Mouse (Mus musculus): ENCODE measurements at regions not wholly inside any gene's neighbourhood (a gene's known extent, or its start where the extent isn't known, plus 50 kb on each side); places are given as distances from the start of the nearest gene placed in this dataset.

DNA sequence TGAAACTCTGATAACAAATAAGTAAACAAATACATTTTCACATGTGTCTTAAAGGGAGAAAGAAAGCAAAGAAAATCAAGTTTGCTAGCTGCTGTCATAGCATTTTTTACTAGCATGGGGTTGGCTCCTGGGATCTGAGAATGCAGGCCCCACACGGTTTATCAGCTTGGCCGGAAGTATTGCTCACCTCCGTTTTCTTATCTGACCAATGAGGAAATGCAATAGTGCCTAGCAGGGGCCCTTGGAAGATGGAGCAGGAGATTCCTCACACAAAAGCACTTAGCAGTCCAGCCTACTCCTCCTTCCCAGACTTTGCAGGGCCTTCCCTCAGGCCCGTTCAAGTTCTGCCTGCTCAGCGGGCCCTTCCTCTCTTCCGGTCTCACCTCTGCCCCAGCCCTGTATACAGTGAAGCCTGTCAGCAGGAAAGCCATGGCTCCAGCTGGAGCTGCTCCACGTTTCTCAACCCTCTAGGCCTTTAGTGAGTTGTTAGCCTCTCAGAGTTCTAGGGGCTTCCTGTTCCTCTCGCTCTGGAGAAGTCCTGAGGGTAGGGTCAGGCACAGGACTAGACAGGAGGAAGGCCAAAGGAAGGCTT lies 270.5 kb downstream of the Uaca start:
- no peak overlapping the region for H3K4me3 ChIP-seq (replicated peaks; ENCODE audit: insufficient read depth, low read depth, low read length)
- WGBS = 91% methylated on average over 8 of the region's 8 CpGs
- no peaks in the 10 kb centered on the region for H3K27me3 ChIP-seq (ENCODE audit: control insufficient read depth, insufficient read depth, low read length)
- no peak overlapping the region for H3K27ac ChIP-seq (ENCODE audit: insufficient read depth, low read length)
- TF ChIP-seq POLR2A (IDR thresholded peaks at IDR 0.05; ENCODE audit: borderline replicate concordance, insufficient read depth, low read length) (no peak), CTCF (IDR thresholded peaks at IDR 0.05; ENCODE audit: borderline replicate concordance, insufficient read depth, low read depth, low read length) (no peak)
- H3K4me1 ChIP-seq (ENCODE audit: control insufficient read depth, insufficient read depth, low read length) = peaks cover 12% of the 10 kb centered on the region
- no peak for DNase-seq

DNA sequence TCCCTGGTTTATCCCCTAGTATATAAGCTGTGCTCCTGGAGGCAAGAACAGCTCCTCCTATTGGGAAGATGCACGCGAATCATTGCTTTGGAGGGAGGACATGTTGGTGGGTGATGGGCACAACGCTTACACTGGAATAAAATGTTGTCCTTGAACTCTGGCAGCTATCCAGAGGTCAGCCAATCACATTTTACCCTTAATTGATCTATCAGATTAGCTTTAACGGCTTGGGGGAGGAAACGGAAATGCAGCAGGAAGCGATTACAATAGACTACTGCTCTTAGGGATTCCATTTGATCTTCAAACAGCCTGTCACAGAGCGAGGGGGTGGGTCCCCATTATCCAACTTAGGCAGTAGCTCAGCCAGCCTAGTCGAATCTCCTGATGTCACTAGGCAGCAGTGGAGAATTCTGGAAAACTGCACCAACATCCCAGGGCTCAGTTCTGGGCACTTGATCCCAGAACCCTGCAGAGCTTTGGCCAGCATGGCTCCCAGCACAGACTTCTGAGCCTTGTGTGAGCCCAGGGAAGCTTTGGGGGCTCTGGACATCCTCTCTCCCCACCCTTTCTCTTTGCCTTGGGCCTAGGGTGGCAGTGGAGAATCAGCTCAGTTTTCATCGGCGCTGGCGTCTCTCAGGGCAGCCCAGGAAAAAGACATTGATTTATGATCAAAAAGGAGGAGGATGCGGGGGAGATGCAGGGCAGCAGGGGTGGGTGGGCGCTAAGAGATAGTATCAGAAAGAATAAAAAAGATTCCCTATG lies 275.4 kb downstream of the Uaca start:
- no peak for DNase-seq
- H3K27ac ChIP-seq (ENCODE audit: insufficient read depth, low read length) = no peak overlapping the region
- 85% methylated on average over 13 of the region's 13 CpGs for WGBS
- TF ChIP-seq POLR2A (IDR thresholded peaks at IDR 0.05; ENCODE audit: borderline replicate concordance, insufficient read depth, low read length) = no peak
- TF ChIP-seq CTCF (IDR thresholded peaks at IDR 0.05; ENCODE audit: borderline replicate concordance, insufficient read depth, low read depth, low read length) = no peak
- H3K4me3 ChIP-seq (replicated peaks; ENCODE audit: insufficient read depth, low read depth, low read length) = no peak overlapping the region
- no peaks in the 10 kb centered on the region for H3K27me3 ChIP-seq (ENCODE audit: control insufficient read depth, insufficient read depth, low read length)
- peaks cover 30% of the 10 kb centered on the region for H3K4me1 ChIP-seq (ENCODE audit: control insufficient read depth, insufficient read depth, low read length)

DNA sequence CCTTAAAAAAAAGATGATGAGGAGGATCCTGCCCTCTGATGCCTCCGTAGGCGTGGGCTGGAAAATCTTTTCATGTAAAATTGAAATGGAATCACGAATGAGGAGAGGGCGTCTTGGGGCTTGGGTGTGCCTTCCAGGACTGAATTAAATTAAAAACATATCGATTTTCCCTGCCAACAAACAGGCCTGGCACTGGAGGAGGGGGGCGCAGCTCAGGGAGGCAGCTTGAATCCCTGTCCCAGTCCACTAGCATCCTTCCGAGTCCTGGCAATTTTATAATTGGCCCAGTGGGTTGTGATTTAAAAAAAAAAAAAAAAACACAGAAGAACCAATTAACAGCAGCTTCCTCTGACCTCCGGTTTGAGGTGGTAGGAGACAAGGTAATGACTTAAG lies 276.0 kb downstream of the Uaca start:
- Histone ChIP-seq H3K4me1 (ENCODE audit: control insufficient read depth, insufficient read depth, low read length) (peaks cover 30% of the 10 kb centered on the region), H3K27ac (ENCODE audit: insufficient read depth, low read length) (no peak overlapping the region), H3K27me3 (ENCODE audit: control insufficient read depth, insufficient read depth, low read length) (no peaks in the 10 kb centered on the region), H3K4me3 (replicated peaks; ENCODE audit: insufficient read depth, low read depth, low read length) (no peak overlapping the region)
- TF ChIP-seq CTCF (IDR thresholded peaks at IDR 0.05; ENCODE audit: borderline replicate concordance, insufficient read depth, low read depth, low read length) = no peak
- no peak for TF ChIP-seq POLR2A (IDR thresholded peaks at IDR 0.05; ENCODE audit: borderline replicate concordance, insufficient read depth, low read length)
- 89% methylated on average over 8 of the region's 8 CpGs for WGBS
- DNase-seq = no peak

DNA sequence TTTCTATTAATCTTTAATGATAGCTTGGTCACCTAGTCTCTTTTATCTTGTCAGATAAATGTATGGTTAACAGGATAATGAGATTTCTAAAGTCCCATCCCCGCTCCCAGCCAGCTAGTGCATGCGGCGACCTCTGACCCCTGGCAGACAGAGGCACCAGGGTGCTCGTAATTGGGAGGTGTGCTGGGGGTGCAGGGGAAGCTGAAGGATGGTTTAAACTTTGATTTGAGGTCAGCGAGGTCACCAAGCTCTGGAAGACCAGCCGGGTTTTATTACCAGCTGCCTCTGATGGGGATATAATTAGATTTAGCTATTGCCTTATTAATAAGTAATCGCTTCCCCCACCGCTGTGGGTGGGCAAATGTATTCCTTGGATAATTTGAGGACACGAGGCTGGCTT lies 276.5 kb downstream of the Uaca start:
- H3K4me3 ChIP-seq (replicated peaks; ENCODE audit: insufficient read depth, low read depth, low read length) = no peak overlapping the region
- no peaks in the 10 kb centered on the region for H3K27me3 ChIP-seq (ENCODE audit: control insufficient read depth, insufficient read depth, low read length)
- 87% methylated on average over 9 of the region's 9 CpGs for WGBS
- H3K27ac ChIP-seq (ENCODE audit: insufficient read depth, low read length) = no peak overlapping the region
- DNase-seq = no peak
- TF ChIP-seq CTCF (IDR thresholded peaks at IDR 0.05; ENCODE audit: borderline replicate concordance, insufficient read depth, low read depth, low read length) (no peak), POLR2A (IDR thresholded peaks at IDR 0.05; ENCODE audit: borderline replicate concordance, insufficient read depth, low read length) (no peak)
- peaks cover 30% of the 10 kb centered on the region for H3K4me1 ChIP-seq (ENCODE audit: control insufficient read depth, insufficient read depth, low read length)

DNA sequence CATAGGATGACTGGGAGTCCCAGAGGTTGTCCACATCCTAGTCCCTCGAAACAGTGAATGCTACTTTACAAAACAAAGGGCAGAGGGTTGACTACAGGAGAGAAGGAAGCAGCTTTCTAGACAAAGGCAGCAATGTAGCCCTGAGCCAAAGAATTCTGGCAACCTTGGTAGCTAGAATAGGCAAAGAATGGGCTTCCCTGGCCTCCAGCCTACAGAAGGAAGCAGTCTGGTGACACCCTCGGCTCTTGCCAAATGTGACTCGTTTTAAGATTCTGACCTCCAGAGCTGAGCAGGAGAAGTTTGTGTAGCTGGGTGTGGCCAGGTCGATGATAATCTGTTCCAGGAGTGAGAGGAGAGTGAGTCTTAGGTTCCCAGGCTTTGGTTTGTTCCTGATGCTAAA lies 279.1 kb downstream of the Uaca start:
- DNase-seq = peak; percentile 34 to 52
- Histone ChIP-seq H3K27ac (ENCODE audit: insufficient read depth, low read length) (no peak overlapping the region), H3K27me3 (ENCODE audit: control insufficient read depth, insufficient read depth, low read length) (no peaks in the 10 kb centered on the region), H3K4me1 (ENCODE audit: control insufficient read depth, insufficient read depth, low read length) (peaks cover 30% of the 10 kb centered on the region), H3K4me3 (replicated peaks; ENCODE audit: insufficient read depth, low read depth, low read length) (no peak overlapping the region)
- TF ChIP-seq CTCF (IDR thresholded peaks at IDR 0.05; ENCODE audit: borderline replicate concordance, insufficient read depth, low read depth, low read length) (no peak), POLR2A (IDR thresholded peaks at IDR 0.05; ENCODE audit: borderline replicate concordance, insufficient read depth, low read length) (no peak)
- WGBS = 10% methylated on average over 4 of the region's 4 CpGs

DNA sequence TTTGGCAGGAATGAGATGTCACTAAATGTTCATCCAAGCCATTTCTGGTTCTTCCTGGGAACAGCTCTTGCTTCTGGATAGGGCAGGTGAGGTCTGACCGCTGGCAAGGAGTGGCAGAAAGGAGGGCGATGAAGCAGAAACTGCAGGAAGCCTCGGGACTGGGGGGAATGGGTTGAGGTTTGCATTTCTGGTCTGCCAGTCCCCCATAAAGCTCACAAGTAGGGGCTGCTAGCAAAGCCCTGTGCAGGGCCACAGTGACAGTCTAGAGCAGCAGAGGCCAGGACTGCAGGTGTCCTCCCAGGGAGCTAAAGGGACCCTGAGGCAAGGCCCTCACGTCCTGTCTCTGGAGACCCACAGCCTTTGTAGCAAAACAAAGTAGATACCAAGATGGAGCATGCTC lies 280.7 kb downstream of the Uaca start:
- 84% methylated on average over 4 of the region's 4 CpGs for WGBS
- Histone ChIP-seq H3K4me1 (ENCODE audit: control insufficient read depth, insufficient read depth, low read length) (peaks cover 17% of the 10 kb centered on the region), H3K4me3 (replicated peaks; ENCODE audit: insufficient read depth, low read depth, low read length) (no peak overlapping the region), H3K27me3 (ENCODE audit: control insufficient read depth, insufficient read depth, low read length) (no peaks in the 10 kb centered on the region), H3K27ac (ENCODE audit: insufficient read depth, low read length) (no peak overlapping the region)
- TF ChIP-seq CTCF (IDR thresholded peaks at IDR 0.05; ENCODE audit: borderline replicate concordance, insufficient read depth, low read depth, low read length) = no peak
- no peak for TF ChIP-seq POLR2A (IDR thresholded peaks at IDR 0.05; ENCODE audit: borderline replicate concordance, insufficient read depth, low read length)
- no peak for DNase-seq

DNA sequence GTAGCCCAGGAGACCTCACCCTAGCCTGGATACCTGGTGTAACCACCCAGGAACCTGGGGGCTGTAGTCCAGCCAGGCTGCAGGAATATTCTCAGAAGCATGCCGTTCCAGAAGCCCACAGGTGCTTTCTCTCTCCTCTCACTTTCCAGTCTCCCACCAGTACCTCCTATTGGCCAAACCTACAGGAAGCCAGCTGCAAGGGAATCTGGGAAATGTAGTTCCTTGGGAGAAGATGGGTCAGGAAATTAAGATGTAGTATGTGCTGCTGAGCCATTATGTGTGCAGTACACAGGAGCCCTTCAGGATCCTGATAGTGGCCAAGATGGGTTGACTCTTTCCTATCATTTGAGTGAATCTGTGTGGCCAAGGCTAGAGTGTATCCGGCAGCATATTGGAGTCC lies 282.8 kb downstream of the Uaca start:
- Histone ChIP-seq H3K4me1 (ENCODE audit: control insufficient read depth, insufficient read depth, low read length) (peaks cover 23% of the 10 kb centered on the region), H3K4me3 (replicated peaks; ENCODE audit: insufficient read depth, low read depth, low read length) (no peak overlapping the region), H3K27ac (ENCODE audit: insufficient read depth, low read length) (no peak overlapping the region), H3K27me3 (ENCODE audit: control insufficient read depth, insufficient read depth, low read length) (no peaks in the 10 kb centered on the region)
- DNase-seq = no peak
- TF ChIP-seq POLR2A (IDR thresholded peaks at IDR 0.05; ENCODE audit: borderline replicate concordance, insufficient read depth, low read length) (no peak), CTCF (IDR thresholded peaks at IDR 0.05; ENCODE audit: borderline replicate concordance, insufficient read depth, low read depth, low read length) (no peak)
- WGBS = 98% methylated on average over 2 of the region's 2 CpGs

DNA sequence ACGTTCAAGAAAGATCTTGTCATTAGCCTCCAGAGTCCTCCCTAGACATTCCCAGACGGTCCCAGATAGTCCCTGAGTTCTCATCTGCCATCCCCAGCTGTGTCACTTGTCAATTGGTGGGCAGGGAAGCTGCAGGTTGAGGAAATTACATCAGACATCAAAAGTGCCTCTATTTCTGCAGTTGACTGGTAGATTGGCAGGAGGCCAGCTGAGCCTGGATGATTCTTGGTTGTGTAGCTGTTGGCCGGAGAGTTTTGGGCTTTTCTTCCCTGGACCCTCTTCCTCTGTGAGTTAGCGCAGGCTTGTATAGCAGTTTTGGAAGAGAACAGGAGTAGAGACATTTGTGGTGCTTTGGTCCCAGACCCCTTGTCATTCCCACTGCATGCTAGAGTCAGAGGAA lies 283.5 kb downstream of the Uaca start:
- Histone ChIP-seq H3K27me3 (ENCODE audit: control insufficient read depth, insufficient read depth, low read length) (no peaks in the 10 kb centered on the region), H3K27ac (ENCODE audit: insufficient read depth, low read length) (no peak overlapping the region), H3K4me3 (replicated peaks; ENCODE audit: insufficient read depth, low read depth, low read length) (no peak overlapping the region), H3K4me1 (ENCODE audit: control insufficient read depth, insufficient read depth, low read length) (peaks cover 25% of the 10 kb centered on the region)
- TF ChIP-seq CTCF (IDR thresholded peaks at IDR 0.05; ENCODE audit: borderline replicate concordance, insufficient read depth, low read depth, low read length) = no peak
- TF ChIP-seq POLR2A (IDR thresholded peaks at IDR 0.05; ENCODE audit: borderline replicate concordance, insufficient read depth, low read length) = no peak
- 94% methylated on average over 4 of the region's 4 CpGs for WGBS
- DNase-seq = no peak

Data from cerebellum, adult 2 months (tissue).